Mouse (Mus musculus): ENCODE data around the gene Ywhah.

Gene Ywhah

GRCm38 (mm10) chr5:33018561-33019425, at the start of gene Ywhah:
Ywhah (plus strand) TSS chr5:33018816.
- peak; percentile 99 for DNase-seq (ENCODE audit: low read depth)

- no peak for DNase-seq (ENCODE audit: low read depth)
Observed at GRCm38 (mm10) chr5:32976541-32976940, 42.1 kb upstream of the Ywhah start.

DNA sequence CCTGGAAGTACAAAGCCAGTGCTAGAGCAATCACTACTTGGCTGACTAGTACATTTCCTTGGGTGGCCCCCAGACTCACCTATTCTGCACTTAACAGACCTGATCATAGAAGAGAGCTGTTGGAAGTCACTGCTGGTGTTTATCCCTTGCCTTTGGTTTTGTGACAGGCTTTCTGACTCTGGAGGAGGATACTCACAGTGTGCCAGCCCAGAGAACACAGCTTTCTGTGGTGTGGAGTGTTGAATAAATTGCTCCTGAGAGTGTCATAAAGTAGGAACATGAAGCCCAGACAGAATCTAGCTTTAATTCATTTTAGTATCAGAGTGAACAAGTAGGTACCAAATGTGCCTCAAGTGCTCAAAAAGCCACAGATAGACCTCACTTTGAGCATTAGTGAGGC, 41.4 kb upstream of the Ywhah start:
- DNase-seq (ENCODE audit: low read depth), result no peak

DNA sequence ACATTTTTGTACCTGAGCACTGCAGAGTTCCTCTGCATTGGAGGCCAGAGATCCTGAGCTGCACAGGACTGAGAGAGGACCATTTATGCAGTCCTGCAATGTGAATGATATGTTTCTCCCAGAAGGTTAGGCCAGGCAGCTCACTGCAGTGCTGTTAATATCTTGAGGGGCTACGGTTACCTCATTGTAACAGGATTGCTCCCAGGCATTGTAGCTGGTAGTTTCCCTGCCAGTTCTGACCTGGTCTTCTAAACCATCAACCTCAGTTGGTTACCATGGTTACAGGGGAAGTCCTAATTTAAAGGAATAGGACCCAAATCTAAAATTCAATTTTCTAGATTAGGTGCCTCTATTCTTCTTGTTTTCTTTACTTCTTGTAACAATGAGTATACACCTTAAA, 33.2 kb upstream of the Ywhah start:
- no peak for DNase-seq (ENCODE audit: low read depth)

GRCm38 (mm10) chr5:32987873-32988272, 30.7 kb upstream of the Ywhah start:
- DNase-seq (ENCODE audit: low read depth), result no peak

GRCm38 (mm10) chr5:32989959-32990640, 28.5 kb upstream of the Ywhah start:
- no peak for DNase-seq (ENCODE audit: low read depth)

GRCm38 (mm10) chr5:32991152-32991551, 27.5 kb upstream of the Ywhah start:
- DNase-seq (ENCODE audit: low read depth), result peak; percentile 50

DNA sequence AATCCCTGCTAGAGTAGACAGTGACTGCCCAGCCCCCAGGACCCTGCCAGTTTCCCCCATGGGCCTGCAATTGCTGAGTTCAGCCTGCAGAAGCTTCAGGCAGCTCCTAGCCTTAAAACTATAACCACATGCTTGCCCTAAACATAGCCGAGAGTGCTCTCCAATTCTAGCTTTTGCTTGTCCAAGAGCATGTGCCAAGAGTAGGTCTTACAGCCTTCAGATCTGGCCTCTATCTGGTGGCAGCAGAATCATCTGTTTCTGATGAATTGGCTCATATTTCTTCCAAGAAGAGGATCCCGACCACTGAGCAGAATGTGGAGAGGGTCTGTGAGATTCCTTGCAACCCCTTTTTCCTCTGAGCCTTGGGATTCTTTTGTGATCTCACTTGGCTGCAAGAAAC, 24.1 kb upstream of the Ywhah start:
- peak; percentile 21 for DNase-seq (ENCODE audit: low read depth)

- no peak for DNase-seq (ENCODE audit: low read depth)
Observed at GRCm38 (mm10) chr5:32995756-32996155, 22.9 kb upstream of the Ywhah start.

GRCm38 (mm10) chr5:32996560-32996959, 22.1 kb upstream of the Ywhah start:
- no peak for DNase-seq (ENCODE audit: low read depth)

DNA sequence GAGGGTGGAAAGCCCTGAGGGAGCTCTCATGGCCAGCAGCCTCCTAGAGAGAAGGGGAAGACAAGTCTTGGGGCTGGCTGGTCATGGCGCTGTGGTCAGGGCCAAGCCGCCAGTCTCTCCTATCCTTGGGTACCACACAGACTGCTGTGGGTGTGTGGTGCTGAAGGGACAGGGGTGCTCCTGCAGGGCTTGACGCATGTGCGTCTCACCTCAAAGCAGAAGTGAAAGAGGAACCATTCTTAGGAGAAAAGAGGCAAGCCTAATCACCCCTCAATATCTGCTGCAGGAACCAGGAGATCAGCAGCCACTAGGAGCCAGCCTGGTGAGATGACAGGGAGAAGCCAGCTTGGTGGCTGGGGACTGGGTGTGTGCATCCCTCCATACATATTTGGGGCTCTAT, 20.9 kb upstream of the Ywhah start:
- no peak for DNase-seq (ENCODE audit: low read depth)

- no peak for DNase-seq (ENCODE audit: low read depth)
Observed at GRCm38 (mm10) chr5:32998783-32999182, 19.8 kb upstream of the Ywhah start.

DNA sequence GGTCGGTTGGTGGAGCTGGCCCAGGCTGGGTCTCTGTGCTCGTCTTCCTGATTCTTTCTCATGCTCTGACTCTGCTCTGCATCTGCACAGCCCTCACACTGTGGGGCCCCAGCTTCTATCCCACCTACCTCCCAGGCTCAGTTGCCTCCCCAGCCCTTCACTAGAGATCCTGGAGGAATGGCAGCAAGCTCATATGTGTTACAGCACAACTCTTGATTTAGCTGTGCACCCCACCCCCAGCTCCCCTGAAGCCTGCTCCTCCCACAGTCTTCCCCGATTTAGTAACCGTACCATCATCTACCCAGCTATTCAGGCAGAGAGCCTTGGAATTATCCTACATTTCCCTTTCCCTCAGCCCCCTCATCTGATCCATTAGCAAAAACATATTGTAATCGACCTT, 17.5 kb upstream of the Ywhah start:
- no peak for DNase-seq (ENCODE audit: low read depth)

DNA sequence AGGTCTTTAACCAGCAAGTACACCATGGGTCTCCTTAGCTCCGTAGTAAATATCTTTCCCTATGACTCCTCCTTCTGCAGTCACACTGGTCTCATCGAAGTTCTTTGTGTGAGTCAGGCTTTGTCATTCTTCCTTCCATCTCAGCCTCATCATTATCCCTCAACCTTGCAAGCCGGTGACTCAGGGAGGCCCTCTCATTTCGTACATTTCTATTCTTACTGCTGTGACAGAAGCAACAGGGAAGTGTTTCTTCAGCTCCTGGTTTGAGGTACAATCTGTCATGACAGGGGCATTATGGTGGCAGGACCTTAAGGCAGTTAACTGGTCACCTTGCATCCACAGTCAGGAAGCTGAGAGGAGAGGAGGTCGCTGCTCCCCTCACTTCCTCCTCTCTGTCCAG, 15.8 kb upstream of the Ywhah start:
- DNase-seq (ENCODE audit: low read depth), result peak; percentile 57

GRCm38 (mm10) chr5:33003500-33003899, 15.1 kb upstream of the Ywhah start:
- no peak for DNase-seq (ENCODE audit: low read depth)

- DNase-seq (ENCODE audit: low read depth), result no peak
Observed at GRCm38 (mm10) chr5:33004110-33004509, 14.5 kb upstream of the Ywhah start.

- DNase-seq (ENCODE audit: low read depth), result no peak
Observed at GRCm38 (mm10) chr5:33005442-33006145, 13.0 kb upstream of the Ywhah start.

- DNase-seq (ENCODE audit: low read depth), result no peak
Observed at GRCm38 (mm10) chr5:33006670-33007069, 11.9 kb upstream of the Ywhah start.

- no peak for DNase-seq (ENCODE audit: low read depth)
Observed at GRCm38 (mm10) chr5:33007371-33007770, 11.2 kb upstream of the Ywhah start.

DNA sequence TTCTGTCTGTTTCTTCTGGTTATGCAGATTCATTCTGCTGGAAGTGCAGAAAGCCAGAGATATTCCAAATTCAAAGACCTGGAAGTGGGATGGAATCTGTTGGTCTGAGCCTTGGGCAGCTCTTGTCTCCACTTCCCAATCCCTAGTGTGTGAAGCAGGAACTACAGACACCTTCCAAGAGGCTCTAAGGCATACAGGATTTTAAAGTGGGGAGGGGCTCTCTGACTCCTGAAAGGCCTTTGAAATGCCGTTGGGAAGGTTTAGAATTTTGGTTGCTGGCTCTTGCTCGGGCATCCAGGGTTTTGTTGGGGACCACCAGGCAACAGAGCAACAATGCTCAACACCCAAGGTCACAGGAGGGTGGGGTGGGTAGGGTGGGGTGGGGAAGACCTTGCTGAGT, 9.3 kb upstream of the Ywhah start:
- DNase-seq (ENCODE audit: low read depth), result no peak

GRCm38 (mm10) chr5:33009818-33010812, 8.5 kb upstream of the Ywhah start:
- no peak for DNase-seq (ENCODE audit: low read depth)

Data from NIH3T3 (cell line).